Mouse (Mus musculus) thymus, adult 2 months (tissue): ENCODE results near the gene Fap.

ENCODE experiments used
- CTCF ChIP-seq: fragments of 200-500 bp; IDR thresholded peaks from 2 replicates; pipeline ENCODE4 v1.5.1; 2012; ENCODE audit warnings: mild to moderate bottlenecking, control low read depth, low read length, moderate library complexity, borderline replicate concordance; ENCODE audit not compliant: control insufficient read depth, poor library complexity, insufficient read depth; ENCODE audit errors: extremely low read depth
- POLR2A ChIP-seq: fragments of 200-500 bp; IDR thresholded peaks from 2 replicates; pipeline ENCODE4 v1.6.1; 2012; ENCODE audit warnings: mild to moderate bottlenecking, low read length, control low read depth, moderate library complexity; ENCODE audit not compliant: control insufficient read depth, poor library complexity, insufficient read depth; ENCODE audit errors: extremely low read depth

DNA sequence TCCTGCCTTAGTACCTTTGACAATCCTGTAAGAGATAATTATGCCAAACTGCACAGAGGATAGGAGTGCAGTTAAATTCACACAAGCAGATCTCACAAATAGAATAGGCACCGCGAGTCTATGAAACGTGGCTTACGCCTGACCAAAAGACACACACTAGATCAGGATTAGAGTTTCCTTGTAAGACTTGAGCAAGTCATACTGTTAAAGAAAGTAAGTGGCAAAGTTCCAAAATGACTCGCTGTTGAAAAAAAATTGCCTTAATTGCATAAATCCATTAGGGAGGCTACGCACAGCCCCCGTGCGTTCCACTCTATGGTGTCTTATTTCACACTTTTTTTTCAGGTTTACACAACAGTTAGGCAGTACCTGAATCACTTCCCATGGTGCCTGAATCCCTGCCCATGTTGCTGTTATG is 49.2 kb upstream of the Fap start:
- TF ChIP-seq CTCF (no peak), POLR2A (no peak)
